Mouse (Mus musculus) intestine, embryonic 15.5 days (tissue): ENCODE data around the gene Dnaaf1. TPM values are rescaled to one million over a fixed set of nuclear protein-coding genes. Genes with fewer than 3 reads are reported as not detected.

Experiments used
- ATAC-seq: fragments of 200-750 bp; cut with Nextera tagmentation; 2 replicates; pipeline ENCODE4 v1.8.0; 2017; ENCODE audit warnings: moderate TSS enrichment, moderate library complexity
- H3K27ac ChIP-seq: fragments of 300-500 bp; sonication (generic); 2 replicates; pipeline ENCODE4 v1.5.1; 2015; ENCODE audit warnings: mild to moderate bottlenecking, inconsistent platforms
- H3K27me3 ChIP-seq: fragments of 300-500 bp; sonication (generic); replicated peaks from 2 replicates; pipeline ENCODE4 v1.6.1; 2015; ENCODE audit warnings: inconsistent platforms
- H3K36me3 ChIP-seq: fragments of 300-500 bp; sonication (generic); 2 replicates; pipeline ENCODE4 v1.6.1; 2015; ENCODE audit warnings: inconsistent platforms
- H3K4me1 ChIP-seq: fragments of 300-500 bp; sonication (generic); replicated peaks from 2 replicates; pipeline ENCODE4 v1.6.1; 2015; ENCODE audit warnings: inconsistent platforms
- H3K4me2 ChIP-seq: fragments of 300-500 bp; sonication (generic); replicated peaks from 2 replicates; pipeline ENCODE4 v1.6.1; 2015; ENCODE audit warnings: mild to moderate bottlenecking, inconsistent platforms
- H3K4me3 ChIP-seq: fragments of 300-500 bp; sonication (generic); replicated peaks from 2 replicates; pipeline ENCODE4 v1.5.1; 2015; ENCODE audit warnings: inconsistent platforms
- H3K9ac ChIP-seq: fragments of 300-500 bp; sonication (generic); 2 replicates; pipeline ENCODE4 v1.6.1; 2015; ENCODE audit warnings: inconsistent platforms
- H3K9me3 ChIP-seq: fragments of 300-500 bp; sonication (generic); 2 replicates; pipeline ENCODE4 v1.6.1; 2016; ENCODE audit warnings: inconsistent platforms
- WGBS: fragments of 180-500 bp; shearing (Covaris S2); methylation state at CpG from one replicate; pipeline ENCODE4 v1.1.7; 2015; 5-methylcytosine and 5-hydroxymethylcytosine counted together
- polyA plus RNA-seq: library from polyadenylated mRNA; unstranded; fragments of >200 nt; fragmentation: Nextera tagmentation; extraction: Ambion mirVana; gene quantifications from 2 replicates; pipeline ENCODE4 v1.2.1, GENCODE M21; 2015

The Dnaaf1 gene
- 1.4 and 2.1 TPM in 2 replicates for polyA plus RNA-seq

GRCm38 (mm10) chr8:119574437-119575365 lies at the start of gene Dnaaf1, which contains the start of gene Hsdl1:
TSS of gene Dnaaf1 (plus strand) at chr8:119575235.
TSS of gene Hsdl1 (minus strand) at chr8:119575183.
- Histone ChIP-seq H3K4me3 (peak within 1 kb of the TSS; percentile 62), H3K27me3 (no peaks in the 10 kb centered on the region), H3K4me1 (peaks cover 5% of the 10 kb centered on the region), H3K9me3 (no peaks in the 10 kb centered on the region), H3K27ac (peak within 1 kb of the TSS; percentile 71), H3K36me3 (no peaks in the 10 kb centered on the region), H3K9ac (peak within 1 kb of the TSS; percentile 75), H3K4me2 (peak within 1 kb of the TSS; percentile 94)
- under 1% methylated on average over 95 of the region's 97 CpGs for WGBS
- ATAC-seq: peak; percentile 91

- no peak overlapping the region for H3K4me2 ChIP-seq
- no peak overlapping the region for H3K4me3 ChIP-seq
- H3K9ac ChIP-seq: no peak overlapping the region
- H3K9me3 ChIP-seq: no peaks in the 10 kb centered on the region
- H3K27ac ChIP-seq: no peak overlapping the region
- no peaks in the 10 kb centered on the region for H3K27me3 ChIP-seq
- peaks cover 57% of the 10 kb centered on the region for H3K36me3 ChIP-seq
- ATAC-seq: 0 out of 2 replicates have a peak, but pooled peaks have one; percentile 6
- H3K4me1 ChIP-seq: no peaks in the 10 kb centered on the region
- 83% methylated on average over 7 of the region's 7 CpGs for WGBS
Observed at GRCm38 (mm10) chr8:119528762-119529161, 46.3 kb upstream of the Dnaaf1 start.

- WGBS: 71% methylated on average over 6 of the region's 6 CpGs
- Histone ChIP-seq H3K27me3 (no peaks in the 10 kb centered on the region), H3K36me3 (peaks cover 57% of the 10 kb centered on the region), H3K4me2 (no peak overlapping the region), H3K4me3 (no peak overlapping the region), H3K9ac (no peak overlapping the region), H3K9me3 (no peaks in the 10 kb centered on the region), H3K27ac (peak overlapping the region; percentile 14; the same call in 1 of the 2 replicates), H3K4me1 (no peaks in the 10 kb centered on the region)
- ATAC-seq: peak; percentile 54
Observed at GRCm38 (mm10) chr8:119530937-119531336, 44.1 kb upstream of the Dnaaf1 start.

- 91% methylated on average over 3 of the region's 3 CpGs for WGBS
- no peaks in the 10 kb centered on the region for H3K27me3 ChIP-seq
- no peaks in the 10 kb centered on the region for H3K4me1 ChIP-seq
- 0 out of 2 replicates have a peak overlapping the region, but pooled peaks have one; percentile 14 for H3K27ac ChIP-seq
- no peaks in the 10 kb centered on the region for H3K9me3 ChIP-seq
- ATAC-seq: peak; percentile 72; the same call in 1 of the 2 replicates
- H3K4me2 ChIP-seq: no peak overlapping the region
- peaks cover 60% of the 10 kb centered on the region for H3K36me3 ChIP-seq
- no peak overlapping the region for H3K9ac ChIP-seq
- no peak overlapping the region for H3K4me3 ChIP-seq
Observed at GRCm38 (mm10) chr8:119531397-119531796, 43.6 kb upstream of the Dnaaf1 start.

GRCm38 (mm10) chr8:119531973-119532372 lies 43.1 kb upstream of the Dnaaf1 start:
- Histone ChIP-seq H3K4me1 (no peaks in the 10 kb centered on the region), H3K9ac (no peak overlapping the region), H3K27ac (no peak overlapping the region), H3K9me3 (no peaks in the 10 kb centered on the region), H3K4me3 (no peak overlapping the region), H3K36me3 (peaks cover 64% of the 10 kb centered on the region), H3K4me2 (no peak overlapping the region), H3K27me3 (no peaks in the 10 kb centered on the region)
- 88% methylated on average over 9 of the region's 9 CpGs for WGBS
- no peak for ATAC-seq

GRCm38 (mm10) chr8:119544606-119545005 lies 30.4 kb upstream of the Dnaaf1 start:
- ATAC-seq: no peak
- Histone ChIP-seq H3K27me3 (no peaks in the 10 kb centered on the region), H3K36me3 (peaks cover 36% of the 10 kb centered on the region), H3K27ac (no peak overlapping the region), H3K9ac (no peak overlapping the region), H3K9me3 (no peaks in the 10 kb centered on the region), H3K4me3 (no peak overlapping the region), H3K4me1 (0 out of 2 replicates have a peak, but pooled peaks cover 3% of the 10 kb centered on the region), H3K4me2 (no peak overlapping the region)
- 79% methylated on average over 3 of the region's 3 CpGs for WGBS

- Histone ChIP-seq H3K27ac (no peak overlapping the region), H3K9me3 (no peaks in the 10 kb centered on the region), H3K4me1 (0 out of 2 replicates have a peak, but pooled peaks cover 3% of the 10 kb centered on the region), H3K4me2 (no peak overlapping the region), H3K4me3 (no peak overlapping the region), H3K36me3 (peaks cover 30% of the 10 kb centered on the region), H3K9ac (no peak overlapping the region), H3K27me3 (no peaks in the 10 kb centered on the region)
- WGBS: 71% methylated on average over 6 of the region's 6 CpGs
- no peak for ATAC-seq
Observed at GRCm38 (mm10) chr8:119545180-119545579, 29.9 kb upstream of the Dnaaf1 start.

GRCm38 (mm10) chr8:119545791-119546190 lies 29.2 kb upstream of the Dnaaf1 start:
- Histone ChIP-seq H3K4me3 (no peak overlapping the region), H3K9ac (no peak overlapping the region), H3K27me3 (no peaks in the 10 kb centered on the region), H3K9me3 (no peaks in the 10 kb centered on the region), H3K4me2 (no peak overlapping the region), H3K36me3 (peaks cover 29% of the 10 kb centered on the region), H3K27ac (no peak overlapping the region), H3K4me1 (0 out of 2 replicates have a peak, but pooled peaks cover 3% of the 10 kb centered on the region)
- 92% methylated on average over 6 of the region's 6 CpGs for WGBS
- ATAC-seq: no peak

GRCm38 (mm10) chr8:119547019-119547691 lies 27.9 kb upstream of the Dnaaf1 start:
- H3K27ac ChIP-seq: no peak overlapping the region
- WGBS: 61% methylated on average over 18 of the region's 18 CpGs
- ATAC-seq: no peak

GRCm38 (mm10) chr8:119548560-119549113 lies 26.4 kb upstream of the Dnaaf1 start:
- Histone ChIP-seq H3K9me3 (no peaks in the 10 kb centered on the region), H3K4me2 (no peak overlapping the region), H3K36me3 (peaks cover 20% of the 10 kb centered on the region), H3K9ac (no peak overlapping the region), H3K4me1 (peaks cover 9% of the 10 kb centered on the region), H3K4me3 (no peak overlapping the region), H3K27me3 (no peaks in the 10 kb centered on the region), H3K27ac (no peak overlapping the region)
- no peak for ATAC-seq
- 68% methylated on average over 7 of the region's 7 CpGs for WGBS

More at GRCm38 (mm10) chr8:119547019-119547691, 27.9 kb upstream of the Dnaaf1 start:
- Histone ChIP-seq H3K27me3 (no peaks in the 10 kb centered on the region), H3K9me3 (no peaks in the 10 kb centered on the region), H3K9ac (no peak overlapping the region), H3K4me2 (no peak overlapping the region), H3K36me3 (peaks cover 25% of the 10 kb centered on the region), H3K4me3 (no peak overlapping the region), H3K4me1 (0 out of 2 replicates have a peak, but pooled peaks cover 3% of the 10 kb centered on the region)

GRCm38 (mm10) chr8:119552967-119553366 lies 22.1 kb upstream of the Dnaaf1 start:
- no peak overlapping the region for H3K9ac ChIP-seq
- WGBS: 78% methylated on average over 2 of the region's 2 CpGs

GRCm38 (mm10) chr8:119555861-119556260 lies 19.2 kb upstream of the Dnaaf1 start:
- Histone ChIP-seq H3K9me3 (no peaks in the 10 kb centered on the region), H3K27ac (no peak overlapping the region)

More at GRCm38 (mm10) chr8:119552967-119553366, 22.1 kb upstream of the Dnaaf1 start:
- Histone ChIP-seq H3K36me3 (no peaks in the 10 kb centered on the region), H3K27ac (no peak overlapping the region), H3K4me2 (no peak overlapping the region), H3K27me3 (no peaks in the 10 kb centered on the region), H3K4me1 (peaks cover 31% of the 10 kb centered on the region), H3K4me3 (no peak overlapping the region), H3K9me3 (no peaks in the 10 kb centered on the region)
- no peak for ATAC-seq

More at GRCm38 (mm10) chr8:119555861-119556260, 19.2 kb upstream of the Dnaaf1 start:
- H3K9ac ChIP-seq: no peak overlapping the region
- no peak overlapping the region for H3K4me3 ChIP-seq
- H3K4me1 ChIP-seq: peaks cover 27% of the 10 kb centered on the region
- no peak for ATAC-seq
- WGBS: 85% methylated on average over 6 of the region's 6 CpGs
- H3K27me3 ChIP-seq: no peaks in the 10 kb centered on the region
- no peak overlapping the region for H3K4me2 ChIP-seq
- no peaks in the 10 kb centered on the region for H3K36me3 ChIP-seq
